Mouse (Mus musculus) MEL-GATA-1-ER (cell line): ENCODE data around the gene Pnpla6.

Experiments used
- DNase-seq: peaks from one replicate; pipeline ENCODE4 v3.0.0-alpha.2; 2012; ENCODE audit warnings: low read depth; ENCODE audit errors: extremely low read depth

The Pnpla6 gene

GRCm38 (mm10) chr8:3515260-3515671 is at the start of gene Pnpla6:
Gene Pnpla6, plus strand, starts transcription at chr8:3515384.
- peak; percentile 62 for DNase-seq

- DNase-seq: peak; percentile 68
Observed at GRCm38 (mm10) chr8:3467006-3467885, 47.9 kb upstream of the Pnpla6 start, which contains the start of gene Pex11g. Gene Pex11g, minus strand, starts transcription at chr8:3467680.

- DNase-seq: no peak
Observed at GRCm38 (mm10) chr8:3467886-3468545, 47.2 kb upstream of the Pnpla6 start.

- DNase-seq: peak; percentile 22
Observed at GRCm38 (mm10) chr8:3468838-3469237, 46.3 kb upstream of the Pnpla6 start.

GRCm38 (mm10) chr8:3470562-3470961 is 44.6 kb upstream of the Pnpla6 start, which contains the start of gene Tex45:
Gene Tex45, plus strand, starts transcription at chr8:3470862.
- DNase-seq: no peak

GRCm38 (mm10) chr8:3475715-3476429 is 39.3 kb upstream of the Pnpla6 start:
- DNase-seq: no peak

- DNase-seq: no peak
Observed at GRCm38 (mm10) chr8:3480221-3480785, 34.9 kb upstream of the Pnpla6 start.

GRCm38 (mm10) chr8:3481605-3482004 is 33.6 kb upstream of the Pnpla6 start:
- DNase-seq: peak; percentile 63

- DNase-seq: peak; percentile 40
Observed at GRCm38 (mm10) chr8:3482240-3482740, 32.9 kb upstream of the Pnpla6 start.

- DNase-seq: no peak
Observed at GRCm38 (mm10) chr8:3483546-3483945, 31.6 kb upstream of the Pnpla6 start.

GRCm38 (mm10) chr8:3485192-3485591 is 30.0 kb upstream of the Pnpla6 start:
- DNase-seq: no peak

GRCm38 (mm10) chr8:3492901-3493844 is 22.0 kb upstream of the Pnpla6 start, which contains the start of gene Zfp358:
Gene Zfp358, plus strand, starts transcription at chr8:3493138.
- DNase-seq: no peak

- DNase-seq: no peak
Observed at GRCm38 (mm10) chr8:3493845-3494208, 21.4 kb upstream of the Pnpla6 start.

- DNase-seq: no peak
Observed at GRCm38 (mm10) chr8:3495578-3496427, 19.4 kb upstream of the Pnpla6 start.

- DNase-seq: no peak
Observed at GRCm38 (mm10) chr8:3496428-3496748, 18.8 kb upstream of the Pnpla6 start.

- no peak for DNase-seq
Observed at GRCm38 (mm10) chr8:3498583-3498982, 16.6 kb upstream of the Pnpla6 start.

- DNase-seq: no peak
Observed at GRCm38 (mm10) chr8:3499751-3500150, 15.4 kb upstream of the Pnpla6 start.

- peak; percentile 89 for DNase-seq
Observed at GRCm38 (mm10) chr8:3500235-3501090, 14.7 kb upstream of the Pnpla6 start, which contains the start of gene Mcoln1. Gene Mcoln1, plus strand, starts transcription at chr8:3500457.
